Mouse (Mus musculus) heart, embryonic 15.5 days (tissue): ENCODE results near the gene Skida1. TPM values are rescaled to one million over a fixed set of nuclear protein-coding genes. Genes with fewer than 3 reads are reported as not detected.

Source experiments
- ATAC-seq: fragments of 200-750 bp; cut with Nextera tagmentation; replicated peaks from 2 replicates; pipeline ENCODE4 v1.8.0; 2017; ENCODE audit warnings: low read depth, moderate TSS enrichment; ENCODE audit not compliant: insufficient number of reproducible peaks, insufficient read depth, low FRiP score
- H3K27ac ChIP-seq: fragments of 300-500 bp; sonication (generic); 2 replicates; pipeline ENCODE4 v1.5.1; 2015; ENCODE audit warnings: mild to moderate bottlenecking, inconsistent platforms
- H3K27me3 ChIP-seq: fragments of 300-500 bp; sonication (generic); 2 replicates; pipeline ENCODE4 v1.6.1; 2015; ENCODE audit warnings: inconsistent platforms
- H3K36me3 ChIP-seq: fragments of 300-500 bp; sonication (generic); 2 replicates; pipeline ENCODE4 v1.6.1; 2015; ENCODE audit warnings: mild to moderate bottlenecking, inconsistent platforms
- H3K4me1 ChIP-seq: fragments of 300-500 bp; sonication (generic); replicated peaks from 2 replicates; pipeline ENCODE4 v1.6.1; 2015; ENCODE audit warnings: inconsistent platforms
- H3K4me2 ChIP-seq: fragments of 300-500 bp; sonication (generic); 2 replicates; pipeline ENCODE4 v1.6.1; 2015; ENCODE audit warnings: inconsistent platforms, mild to moderate bottlenecking, moderate library complexity
- H3K4me3 ChIP-seq: fragments of 300-500 bp; sonication (generic); 2 replicates; pipeline ENCODE4 v1.5.1; 2015; ENCODE audit warnings: mild to moderate bottlenecking, inconsistent platforms
- H3K9ac ChIP-seq: fragments of 300-500 bp; sonication (generic); 2 replicates; pipeline ENCODE4 v1.6.1; 2015; ENCODE audit warnings: mild to moderate bottlenecking, inconsistent platforms
- H3K9me3 ChIP-seq: fragments of 300-500 bp; sonication (generic); replicated peaks from 2 replicates; pipeline ENCODE4 v1.6.1; 2016; ENCODE audit warnings: inconsistent platforms
- WGBS: fragments of 180-500 bp; shearing (Covaris S2); methylation state at CpG from one replicate; pipeline ENCODE4 v1.1.7; 2015; ENCODE audit warnings: mixed read lengths; 5-methylcytosine and 5-hydroxymethylcytosine counted together
- polyA plus RNA-seq: library from polyadenylated mRNA; unstranded; fragments of >200 nt; fragmentation: Nextera tagmentation; extraction: Ambion mirVana; gene quantifications from 2 replicates; pipeline ENCODE4 v1.2.1, GENCODE M21; 2015

The Skida1 gene
- polyA plus RNA-seq, 1 experiment from 2014 or later: 4.8 TPM

DNA sequence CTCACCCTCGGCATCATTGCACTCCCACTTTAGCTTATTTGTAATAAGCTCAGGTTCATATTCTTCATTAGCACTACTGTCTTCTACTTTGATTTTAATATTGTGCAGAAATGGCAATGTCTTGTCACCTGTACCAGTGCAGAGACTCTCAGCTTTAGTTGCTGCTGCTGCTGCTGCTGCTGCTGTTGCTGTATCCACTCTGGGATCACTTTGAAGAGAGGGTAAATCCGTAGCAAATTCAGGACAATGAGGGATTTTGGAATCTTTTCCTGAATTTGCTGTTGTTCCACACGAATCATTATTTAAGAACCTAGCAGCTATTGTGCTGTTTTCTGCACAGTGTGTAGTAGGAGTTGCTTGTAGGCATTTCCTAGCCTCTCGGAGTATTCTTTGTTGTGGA lies 2.7 kb downstream of the Skida1 start:
- Histone ChIP-seq H3K36me3 (no peaks in the 10 kb centered on the region), H3K9me3 (no peaks in the 10 kb centered on the region), H3K27ac (peak overlapping the region; percentile 99), H3K4me2 (peak overlapping the region; percentile 76), H3K9ac (peak overlapping the region; percentile 99), H3K4me1 (peaks cover 37% of the 10 kb centered on the region), H3K4me3 (peak overlapping the region; percentile 95), H3K27me3 (no peaks in the 10 kb centered on the region)
- ATAC-seq: no peak
- WGBS: under 1% methylated on average over 4 of the region's 4 CpGs

DNA sequence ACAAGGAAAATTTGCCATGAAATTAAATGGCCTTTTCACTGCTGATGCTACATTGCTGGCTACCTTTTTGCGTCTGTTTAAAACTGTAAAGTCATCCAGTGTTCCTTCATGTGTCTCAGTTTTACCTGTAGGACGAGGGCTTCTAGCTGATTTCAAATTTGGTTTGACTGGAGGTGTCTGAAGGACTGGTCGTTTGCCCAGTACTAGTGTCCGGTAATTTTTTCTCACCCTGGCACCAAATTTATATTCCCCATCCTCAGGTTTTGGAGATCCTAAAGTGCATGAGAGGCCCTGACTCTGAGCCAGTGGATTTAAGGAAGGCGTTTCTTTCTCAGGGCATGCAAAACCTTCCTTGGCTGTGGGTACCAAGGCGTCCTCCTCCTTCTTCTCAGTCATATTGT lies 3.1 kb downstream of the Skida1 start:
- no peaks in the 10 kb centered on the region for H3K27me3 ChIP-seq
- WGBS: 23% methylated on average over 6 of the region's 6 CpGs
- peak overlapping the region; percentile 99 for H3K9ac ChIP-seq
- peaks cover 41% of the 10 kb centered on the region for H3K4me1 ChIP-seq
- no peak for ATAC-seq
- no peaks in the 10 kb centered on the region for H3K9me3 ChIP-seq
- H3K4me2 ChIP-seq: peak overlapping the region; percentile 76
- peak overlapping the region; percentile 95 for H3K4me3 ChIP-seq
- H3K36me3 ChIP-seq: no peaks in the 10 kb centered on the region
- peak overlapping the region; percentile 99 for H3K27ac ChIP-seq

DNA sequence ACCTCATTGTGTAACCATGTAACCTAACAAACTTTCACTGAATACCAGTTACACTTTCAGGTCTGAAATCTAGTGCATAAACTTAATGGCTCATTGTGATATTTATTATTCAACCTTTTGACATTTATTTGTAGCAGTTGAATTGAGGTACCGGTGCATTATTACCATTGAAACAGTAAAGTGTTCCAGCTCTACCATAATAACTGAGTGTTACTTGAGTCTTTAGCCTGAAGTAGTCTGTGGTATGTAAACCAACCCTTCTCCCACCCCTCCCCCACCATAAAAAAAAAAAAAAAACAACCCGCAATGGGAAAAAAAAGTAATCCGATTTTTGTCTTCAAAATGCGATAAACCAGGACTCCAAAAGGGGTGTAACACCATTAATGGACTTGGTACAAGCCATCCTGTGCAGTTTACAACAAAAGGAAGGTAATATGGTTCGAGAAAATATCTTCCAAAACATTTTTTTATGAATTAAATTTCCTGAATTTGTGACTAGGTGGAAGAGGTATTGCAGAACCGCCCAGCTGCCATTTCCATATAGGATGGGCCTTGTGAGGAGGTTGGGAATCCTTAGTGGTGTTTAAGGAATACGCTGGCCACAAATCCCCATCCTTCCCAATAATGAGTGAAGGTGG lies 3.6 kb downstream of the Skida1 start:
- peak overlapping the region; percentile 99; the same call in 1 of the 2 replicates for H3K27ac ChIP-seq

DNA sequence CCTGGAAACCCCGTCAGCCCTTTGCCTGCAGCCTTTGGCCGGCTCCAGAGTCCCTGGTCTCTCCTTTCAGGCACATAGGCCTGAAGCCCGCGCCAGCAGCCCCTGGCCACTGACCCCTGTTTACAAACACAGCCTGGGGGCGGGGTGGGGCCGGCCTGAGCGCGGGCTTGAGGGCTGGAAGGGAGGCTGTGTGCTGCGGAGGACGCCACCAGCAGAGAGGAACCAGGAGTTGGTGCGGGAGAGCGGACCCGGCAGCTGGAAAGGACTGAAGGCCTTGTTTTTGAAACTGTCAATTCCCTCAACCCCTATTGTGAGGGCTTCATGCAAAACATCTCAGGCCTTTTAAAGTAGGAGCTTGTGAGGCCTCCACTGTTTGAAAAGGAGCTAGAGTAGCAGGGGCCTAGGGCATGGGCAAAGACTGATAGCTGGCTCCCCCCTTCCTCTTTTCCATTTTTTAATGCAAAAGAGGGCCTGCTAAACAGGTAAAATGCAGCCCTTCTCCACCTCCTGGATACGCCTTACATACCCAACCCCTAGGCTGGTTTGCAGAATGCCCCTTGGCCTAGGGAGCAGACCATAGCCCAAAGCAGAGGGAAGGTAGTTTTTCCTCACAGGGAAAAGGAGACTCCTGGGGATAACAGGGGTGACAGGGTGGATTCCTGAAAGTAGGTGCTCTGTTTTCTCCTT lies 7.5 kb downstream of the Skida1 start:
- Histone ChIP-seq H3K36me3 (no peaks in the 10 kb centered on the region), H3K9ac (peak overlapping the region; percentile 37), H3K4me1 (peaks cover 50% of the 10 kb centered on the region), H3K4me3 (peak overlapping the region; percentile 7; the same call in 1 of the 2 replicates), H3K9me3 (no peaks in the 10 kb centered on the region), H3K27me3 (no peaks in the 10 kb centered on the region), H3K4me2 (peak overlapping the region; percentile 49), H3K27ac (peak overlapping the region; percentile 64)
- WGBS: 24% methylated on average over 14 of the region's 14 CpGs
- no peak for ATAC-seq

More for the DNA sequence above, 3.6 kb downstream of the Skida1 start:
- H3K27me3 ChIP-seq: no peaks in the 10 kb centered on the region
- peak overlapping the region; percentile 99 for H3K9ac ChIP-seq
- peak overlapping the region; percentile 95 for H3K4me3 ChIP-seq
- ATAC-seq: no peak
- no peaks in the 10 kb centered on the region for H3K9me3 ChIP-seq
- 17% methylated on average over 7 of the region's 7 CpGs for WGBS
- peaks cover 46% of the 10 kb centered on the region for H3K4me1 ChIP-seq
- H3K36me3 ChIP-seq: no peaks in the 10 kb centered on the region
- peak overlapping the region; percentile 76 for H3K4me2 ChIP-seq

DNA sequence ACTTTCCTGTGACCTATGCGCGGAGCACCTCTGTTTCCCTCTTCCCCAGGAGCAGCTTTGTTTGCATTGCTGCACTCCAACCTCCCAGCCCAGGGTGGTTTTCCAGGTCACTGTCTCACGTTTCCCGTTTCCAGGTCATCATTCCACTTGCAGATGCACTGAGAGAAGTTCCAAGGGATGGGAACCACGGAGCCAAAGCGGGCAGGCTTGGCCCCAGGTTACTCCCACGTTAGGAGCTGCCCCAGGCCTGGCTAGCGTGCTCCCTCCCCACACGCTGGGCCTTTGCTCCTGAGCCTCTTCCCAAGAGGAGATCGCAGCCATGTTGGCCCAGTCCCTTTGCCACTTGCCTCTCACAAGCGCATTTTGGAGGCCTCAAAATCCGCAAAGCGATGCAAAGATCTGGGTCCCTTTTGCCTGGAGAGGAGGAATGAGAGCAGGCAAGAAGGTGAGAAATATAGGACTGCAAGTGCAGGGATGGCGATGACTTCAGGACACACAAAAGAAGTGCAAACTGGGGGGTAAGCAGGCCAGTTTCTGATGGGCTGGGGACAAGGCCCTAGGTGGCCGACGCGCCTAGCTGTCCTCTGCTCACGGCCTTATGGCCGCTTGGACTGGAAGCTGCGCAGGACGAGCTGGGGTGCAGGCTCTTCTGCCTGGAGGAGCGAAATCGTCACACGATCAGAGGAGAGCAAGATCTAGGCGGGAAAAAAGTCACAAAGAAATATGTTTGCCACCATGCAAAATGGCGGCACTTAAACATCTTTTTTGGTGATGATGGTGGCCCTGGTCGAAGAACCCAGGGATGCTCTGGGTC lies 8.3 kb downstream of the Skida1 start:
- peak; percentile 53; the same call in 1 of the 2 replicates for ATAC-seq
- no peak overlapping the region for H3K9ac ChIP-seq
- WGBS: 49% methylated on average over 27 of the region's 27 CpGs
- no peaks in the 10 kb centered on the region for H3K27me3 ChIP-seq
- peak overlapping the region; percentile 64 for H3K27ac ChIP-seq
- H3K4me2 ChIP-seq: peak overlapping the region; percentile 66
- no peaks in the 10 kb centered on the region for H3K36me3 ChIP-seq
- H3K9me3 ChIP-seq: no peaks in the 10 kb centered on the region
- peak overlapping the region; percentile 7; the same call in 1 of the 2 replicates for H3K4me3 ChIP-seq
- H3K4me1 ChIP-seq: peaks cover 50% of the 10 kb centered on the region

DNA sequence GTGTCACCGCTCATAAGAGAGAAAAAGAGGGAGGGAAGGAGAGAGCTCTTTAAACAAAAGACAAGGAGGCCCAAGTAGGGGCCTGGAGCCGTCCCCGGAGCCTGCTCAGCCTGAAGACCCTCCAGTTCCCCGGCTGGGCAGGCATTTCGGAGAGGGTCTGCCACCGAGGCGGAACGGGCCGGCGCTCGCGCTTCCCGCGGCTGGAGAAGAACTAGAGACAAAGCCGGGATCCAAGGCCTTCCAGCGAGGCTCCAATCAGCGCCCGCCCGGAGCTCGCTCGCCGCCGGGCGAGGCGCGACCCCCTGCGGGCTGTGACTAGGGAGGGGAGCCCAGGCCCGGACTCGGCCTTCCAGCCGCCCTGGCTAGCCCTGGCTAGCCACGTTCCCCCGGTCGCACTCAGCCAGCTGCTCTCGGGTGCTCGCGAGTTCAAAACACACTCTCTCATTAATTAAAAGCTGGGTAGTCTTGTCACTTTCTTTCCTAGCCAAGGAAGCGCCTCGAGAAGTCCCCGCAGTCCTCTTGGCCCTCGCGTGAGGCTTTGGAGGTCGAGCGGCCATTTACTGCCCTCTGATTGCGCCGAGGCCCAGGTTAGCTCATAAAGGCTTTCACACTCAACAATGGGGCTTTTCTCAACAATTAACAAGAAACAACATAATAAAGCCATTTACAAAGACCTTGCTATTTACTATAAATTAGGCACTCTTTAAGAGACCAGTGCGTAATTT lies 9.1 kb downstream of the Skida1 start:
- 0 out of 2 replicates have a peak, but pooled peaks have one; percentile 45 for ATAC-seq
- Histone ChIP-seq H3K4me2 (peak overlapping the region; percentile 66), H3K9ac (peak overlapping the region; percentile 49), H3K27ac (peak overlapping the region; percentile 52; the same call in 1 of the 2 replicates), H3K4me1 (peaks cover 50% of the 10 kb centered on the region), H3K36me3 (no peaks in the 10 kb centered on the region), H3K9me3 (no peaks in the 10 kb centered on the region), H3K4me3 (peak overlapping the region; percentile 32), H3K27me3 (no peaks in the 10 kb centered on the region)
- WGBS: 17% methylated on average over 46 of the region's 46 CpGs

DNA sequence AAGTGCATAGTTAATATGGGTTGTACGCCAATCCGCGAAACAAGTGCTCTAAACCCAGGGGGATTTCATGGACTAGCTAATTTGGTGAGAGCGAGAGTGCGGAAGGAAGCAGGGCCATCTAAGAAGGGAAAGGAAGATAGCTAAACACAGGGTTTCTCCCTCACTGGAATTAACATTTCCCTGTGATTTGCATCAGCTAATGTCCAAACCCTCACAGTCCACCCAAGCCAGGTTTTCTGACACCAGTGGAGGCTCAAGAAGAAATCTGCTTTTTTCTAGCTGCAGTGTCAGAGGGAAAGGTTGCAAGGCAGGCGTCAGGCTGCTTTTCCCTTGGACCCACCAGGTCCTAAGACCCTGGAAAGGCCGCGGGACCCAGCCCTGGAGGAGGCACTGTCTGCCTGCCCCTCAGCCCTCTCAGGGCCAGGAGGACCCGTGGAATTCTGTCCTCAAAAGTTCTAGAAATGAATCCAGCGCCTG lies 9.9 kb downstream of the Skida1 start:
- Histone ChIP-seq H3K27me3 (no peaks in the 10 kb centered on the region), H3K4me3 (no peak overlapping the region), H3K27ac (no peak overlapping the region), H3K9ac (no peak overlapping the region), H3K9me3 (no peaks in the 10 kb centered on the region), H3K36me3 (no peaks in the 10 kb centered on the region), H3K4me1 (peaks cover 44% of the 10 kb centered on the region), H3K4me2 (peak overlapping the region; percentile 66)
- 73% methylated on average over 10 of the region's 10 CpGs for WGBS
- no peak for ATAC-seq

DNA sequence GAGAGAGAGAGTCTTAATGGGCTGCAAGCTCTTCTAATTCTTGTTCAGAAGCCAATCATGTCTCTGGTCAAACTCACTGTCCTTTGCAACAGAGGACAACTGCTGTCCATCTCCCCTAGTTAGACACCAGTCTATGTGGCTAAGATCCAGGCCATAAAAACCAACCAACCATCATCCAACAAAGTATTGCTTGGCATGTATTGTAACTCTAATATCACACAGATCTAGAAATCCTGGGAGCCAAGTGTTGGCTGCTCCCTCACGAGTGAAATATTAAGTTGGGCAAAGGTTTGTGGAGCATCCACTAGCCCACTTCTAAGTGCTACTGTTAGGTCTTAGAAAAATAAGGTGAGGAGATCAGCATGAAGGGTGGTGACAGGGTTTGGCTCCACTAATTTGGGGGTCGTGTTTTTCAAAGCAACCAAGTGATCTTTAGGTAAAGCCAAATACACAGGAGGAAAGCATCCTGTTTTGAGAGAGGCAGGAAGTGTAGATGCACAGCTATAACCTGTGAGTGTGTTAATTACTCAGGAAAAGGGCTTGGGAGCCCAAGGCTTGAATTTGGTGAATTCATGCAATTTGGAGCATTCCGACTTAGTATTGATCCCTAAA lies 10.6 kb downstream of the Skida1 start:
- no peak for ATAC-seq
- H3K27me3 ChIP-seq: no peaks in the 10 kb centered on the region
- H3K27ac ChIP-seq: no peak overlapping the region
- no peak overlapping the region for H3K4me3 ChIP-seq
- H3K36me3 ChIP-seq: no peaks in the 10 kb centered on the region
- no peak overlapping the region for H3K4me2 ChIP-seq
- H3K4me1 ChIP-seq: peaks cover 42% of the 10 kb centered on the region
- H3K9me3 ChIP-seq: no peaks in the 10 kb centered on the region
- H3K9ac ChIP-seq: no peak overlapping the region
- WGBS: 59% methylated on average over 3 of the region's 3 CpGs

DNA sequence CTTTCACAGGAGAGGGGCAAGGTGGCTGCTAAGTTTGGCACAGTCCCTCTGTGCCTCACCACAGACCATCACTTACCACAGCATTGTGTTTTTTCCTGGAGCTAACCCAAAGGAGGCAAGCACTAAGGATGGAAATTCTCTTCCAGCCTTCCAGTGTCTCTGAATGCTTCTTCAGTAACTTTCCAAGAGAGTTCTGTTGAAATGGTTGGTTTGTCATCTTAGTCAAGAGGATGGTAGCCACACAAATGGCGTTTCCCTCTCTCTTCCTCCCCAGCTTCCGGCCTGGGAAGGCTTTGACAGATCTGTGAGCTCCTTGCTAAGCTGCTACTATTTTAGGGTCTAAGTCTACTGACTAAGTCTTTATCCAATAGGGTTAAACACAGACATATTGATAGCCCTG lies 11.4 kb downstream of the Skida1 start, which contains the start of gene A930004D18Rik:
Gene A930004D18Rik, minus strand, starts transcription at position 247 of the 400 bp plus-strand sequence.
- H3K4me3 ChIP-seq: no peak within 1 kb of the TSS
- H3K4me1 ChIP-seq: peaks cover 39% of the 10 kb centered on the region
- WGBS: 61% methylated on average over 2 of the region's 2 CpGs
- H3K27ac ChIP-seq: no peak within 1 kb of the TSS
- no peaks in the 10 kb centered on the region for H3K36me3 ChIP-seq
- no peak within 1 kb of the TSS for H3K9ac ChIP-seq
- ATAC-seq: no peak
- no peak within 1 kb of the TSS for H3K4me2 ChIP-seq
- no peaks in the 10 kb centered on the region for H3K9me3 ChIP-seq
- no peaks in the 10 kb centered on the region for H3K27me3 ChIP-seq

DNA sequence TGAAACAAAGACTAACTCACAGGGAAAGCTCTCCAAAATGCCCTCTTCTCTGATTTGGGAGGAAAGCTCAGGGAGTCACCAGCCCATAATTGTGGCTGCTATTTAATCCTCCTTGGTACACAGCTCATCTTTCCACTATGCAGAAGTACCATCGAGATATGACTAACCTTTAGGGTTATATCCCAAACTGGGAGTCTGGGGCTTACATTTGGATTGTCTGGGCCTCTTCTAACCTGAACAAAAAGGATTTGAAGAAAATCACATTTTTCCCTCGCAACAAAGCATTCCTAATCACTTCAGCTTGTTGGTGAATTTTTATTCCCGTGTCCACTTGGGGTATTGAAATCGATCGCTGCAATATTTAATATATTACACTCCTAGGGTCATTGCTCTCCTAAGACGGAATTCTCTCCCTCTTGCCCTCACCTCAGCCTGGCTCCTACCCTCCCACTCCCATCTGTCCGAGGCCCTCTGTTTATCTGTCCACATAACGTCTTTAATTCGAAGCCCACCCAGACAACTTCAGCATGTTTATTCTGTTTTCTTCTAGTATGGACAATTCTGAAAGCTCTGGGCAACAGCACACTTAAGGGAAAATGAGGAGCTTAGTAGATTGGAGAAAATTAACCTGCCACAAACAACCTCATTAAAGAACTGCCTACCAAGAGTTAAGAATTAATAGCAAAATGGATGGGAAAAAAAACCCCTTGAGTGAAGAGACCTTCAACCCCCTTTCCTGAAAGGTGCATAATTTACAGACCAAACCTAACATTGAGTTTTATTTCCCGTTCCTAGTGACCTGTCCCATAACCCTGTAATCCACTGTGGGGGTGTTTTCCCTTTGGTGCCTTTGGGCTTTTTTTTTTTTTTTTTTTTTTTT lies 14.2 kb downstream of the Skida1 start:
- Histone ChIP-seq H3K36me3 (no peaks in the 10 kb centered on the region), H3K4me3 (no peak overlapping the region), H3K9ac (no peak overlapping the region), H3K4me2 (no peak overlapping the region), H3K27ac (no peak overlapping the region), H3K9me3 (no peaks in the 10 kb centered on the region), H3K27me3 (no peaks in the 10 kb centered on the region), H3K4me1 (peaks cover 27% of the 10 kb centered on the region)
- 89% methylated on average over 10 of the region's 10 CpGs for WGBS
- ATAC-seq: no peak
